Mouse (Mus musculus) layer of hippocampus, postnatal 10 days (tissue): ENCODE results near the gene Gm21900. TPM values are rescaled to one million over a fixed set of nuclear protein-coding genes. Genes with fewer than 3 reads are reported as not detected.
A peak's percentile ranks its signal among the peaks of the same experiment; 100 is the strongest.
"Not testable (repeated sequence)": the region's sequence is repeated elsewhere in the genome, so short reads cannot be mapped to it uniquely, and the experiment has no call there.

Source experiments
- DNase-seq, 2 experiments: peaks; one replicate each; pipeline ENCODE4 v3.0.0; 2021; ENCODE audit warnings: low spot score in 2 of 2
- long read RNA-seq: library from polyadenylated mRNA; stranded (forward); transcript quantifications from one replicate; pipeline ENCODE4 v2.0.0, GENCODE M21; 2023
- total RNA-seq, 2 experiments: library from RNA; stranded (reverse); gene quantifications; 2 replicates each; pipeline ENCODE4 v1.2.3; 2021

The Gm21900 gene
- not detected for total RNA-seq
- long read RNA-seq, result 0 reads

GRCm38 (mm10) chrY:10616061-10616460, at the start of gene Gm21900:
Gm21900 (plus strand) TSS chrY:10616361.
- not testable (repeated sequence) for DNase-seq

GRCm38 (mm10) chrY:10643516-10643915, 27.4 kb downstream of the Gm21900 start:
- peak; percentile 3 to 13 for DNase-seq

Other genes with a start within 250 kb of the Gm21900 start
- gene Gm28510, start 203.6 kb upstream of the Gm21900 start, total RNA-seq, result not detected
- not detected for gene Gm20737, start 80.3 kb upstream of the Gm21900 start, total RNA-seq
- gene Gm21775, start 62.9 kb upstream of the Gm21900 start, total RNA-seq, result not detected
- gene Gm20777, start 136.1 kb downstream of the Gm21900 start, total RNA-seq, result not detected